Mouse (Mus musculus) liver, embryonic 15.5 days (tissue): ENCODE measurements around the gene Lgmn. TPM values are rescaled to one million over a fixed set of nuclear protein-coding genes. Genes with fewer than 3 reads are reported as not detected.
A peak's percentile ranks its signal among the peaks of the same experiment; 100 is the strongest.

Experiments used
- ATAC-seq: fragments of 200-750 bp; cut with Nextera tagmentation; 2 replicates; pipeline ENCODE4 v1.8.0; 2017; ENCODE audit warnings: moderate number of reproducible peaks, mild to moderate bottlenecking, moderate library complexity; ENCODE audit not compliant: insufficient read depth
- H3K27ac ChIP-seq: fragments of 300-500 bp; sonication (generic); replicated peaks from 2 replicates; pipeline ENCODE4 v1.5.1; 2015; ENCODE audit warnings: mild to moderate bottlenecking, inconsistent platforms
- H3K27me3 ChIP-seq: fragments of 300-500 bp; sonication (generic); 2 replicates; pipeline ENCODE4 v1.6.1; 2015; ENCODE audit warnings: mild to moderate bottlenecking, inconsistent platforms
- H3K36me3 ChIP-seq: fragments of 300-500 bp; sonication (generic); replicated peaks from 2 replicates; pipeline ENCODE4 v1.6.1; 2015; ENCODE audit warnings: moderate library complexity, mild to moderate bottlenecking, inconsistent platforms
- H3K4me1 ChIP-seq: fragments of 300-500 bp; sonication (generic); replicated peaks from 2 replicates; pipeline ENCODE4 v1.6.1; 2015; ENCODE audit warnings: inconsistent platforms
- H3K4me2 ChIP-seq: fragments of 300-500 bp; sonication (generic); 2 replicates; pipeline ENCODE4 v1.6.1; 2015; ENCODE audit warnings: moderate library complexity, mild to moderate bottlenecking, inconsistent platforms
- H3K4me3 ChIP-seq: fragments of 300-500 bp; sonication (generic); replicated peaks from 2 replicates; pipeline ENCODE4 v1.5.1; 2015; ENCODE audit warnings: mild to moderate bottlenecking, inconsistent platforms
- H3K9ac ChIP-seq: fragments of 300-500 bp; sonication (generic); 2 replicates; pipeline ENCODE4 v1.6.1; 2015; ENCODE audit warnings: moderate library complexity, mild to moderate bottlenecking, inconsistent platforms
- H3K9me3 ChIP-seq: fragments of 300-500 bp; sonication (generic); replicated peaks from 2 replicates; pipeline ENCODE4 v1.6.1; 2016; ENCODE audit warnings: inconsistent platforms
- WGBS: fragments of 180-500 bp; shearing (Covaris S2); methylation state at CpG from one replicate; pipeline ENCODE4 v1.1.7; 2015; ENCODE audit warnings: mixed read lengths; ENCODE audit not compliant: insufficient replicate concordance; 5-methylcytosine and 5-hydroxymethylcytosine counted together
- polyA plus RNA-seq: library from polyadenylated mRNA; unstranded; fragments of >200 nt; fragmentation: Nextera tagmentation; extraction: Ambion mirVana; gene quantifications from 2 replicates; pipeline ENCODE4 v1.2.1, GENCODE M21; 2015

Lgmn gene
- polyA plus RNA-seq, 1 experiment from 2014 or later, result 73.4 TPM

GRCm38 (mm10) chr12:102432238-102432637, 7.4 kb downstream of the Lgmn start:
- H3K4me2 ChIP-seq, result no peak overlapping the region
- H3K9me3 ChIP-seq, result no peaks in the 10 kb centered on the region
- H3K4me1 ChIP-seq, result peaks cover 18% of the 10 kb centered on the region
- WGBS, result 65% methylated on average over 12 of the region's 12 CpGs
- no peak overlapping the region for H3K9ac ChIP-seq
- H3K4me3 ChIP-seq, result no peak overlapping the region
- ATAC-seq, result no peak
- H3K27me3 ChIP-seq, result no peaks in the 10 kb centered on the region
- no peaks in the 10 kb centered on the region for H3K36me3 ChIP-seq
- no peak overlapping the region for H3K27ac ChIP-seq

GRCm38 (mm10) chr12:102430228-102430627, 9.4 kb downstream of the Lgmn start:
- Histone ChIP-seq H3K27me3 (no peaks in the 10 kb centered on the region), H3K4me2 (no peak overlapping the region), H3K4me3 (no peak overlapping the region), H3K4me1 (peaks cover 25% of the 10 kb centered on the region), H3K36me3 (no peaks in the 10 kb centered on the region), H3K9me3 (no peaks in the 10 kb centered on the region), H3K9ac (no peak overlapping the region), H3K27ac (no peak overlapping the region)
- ATAC-seq, result no peak
- WGBS, result 29% methylated on average over 4 of the region's 4 CpGs

- Histone ChIP-seq H3K36me3 (no peaks in the 10 kb centered on the region), H3K9ac (no peak overlapping the region), H3K4me2 (no peak overlapping the region), H3K9me3 (no peaks in the 10 kb centered on the region), H3K27ac (no peak overlapping the region), H3K4me3 (no peak overlapping the region), H3K27me3 (no peaks in the 10 kb centered on the region), H3K4me1 (peaks cover 25% of the 10 kb centered on the region)
- ATAC-seq, result no peak
- 60% methylated on average over 5 of the region's 5 CpGs for WGBS
Observed at GRCm38 (mm10) chr12:102429656-102430055, 10.0 kb downstream of the Lgmn start.

- WGBS, result 29% methylated on average over 7 of the region's 7 CpGs
- peak; percentile 96 for ATAC-seq
- Histone ChIP-seq H3K9ac (no peak overlapping the region), H3K4me2 (peak overlapping the region; percentile 15; the same call in 1 of the 2 replicates), H3K4me1 (peaks cover 27% of the 10 kb centered on the region; the same call in 1 of the 2 replicates), H3K9me3 (no peaks in the 10 kb centered on the region), H3K27me3 (no peaks in the 10 kb centered on the region), H3K27ac (peak overlapping the region; percentile 76; the same call in 1 of the 2 replicates), H3K4me3 (no peak overlapping the region), H3K36me3 (no peaks in the 10 kb centered on the region)
Observed at GRCm38 (mm10) chr12:102426285-102426684, 13.3 kb downstream of the Lgmn start.

- H3K27me3 ChIP-seq, result no peaks in the 10 kb centered on the region
- no peak overlapping the region for H3K4me3 ChIP-seq
- H3K4me2 ChIP-seq, result no peak overlapping the region
- no peaks in the 10 kb centered on the region for H3K9me3 ChIP-seq
- H3K27ac ChIP-seq, result no peak overlapping the region
- H3K4me1 ChIP-seq, result peaks cover 31% of the 10 kb centered on the region
- WGBS, result 69% methylated on average over 4 of the region's 4 CpGs
- ATAC-seq, result no peak
- no peaks in the 10 kb centered on the region for H3K36me3 ChIP-seq
- H3K9ac ChIP-seq, result no peak overlapping the region
Observed at GRCm38 (mm10) chr12:102425048-102425578, 14.5 kb downstream of the Lgmn start.

GRCm38 (mm10) chr12:102424456-102424855, 15.2 kb downstream of the Lgmn start:
- Histone ChIP-seq H3K4me1 (peaks cover 32% of the 10 kb centered on the region), H3K27me3 (no peaks in the 10 kb centered on the region), H3K4me2 (no peak overlapping the region), H3K9ac (no peak overlapping the region), H3K36me3 (no peaks in the 10 kb centered on the region), H3K4me3 (no peak overlapping the region), H3K27ac (no peak overlapping the region), H3K9me3 (no peaks in the 10 kb centered on the region)
- 47% methylated on average over 2 of the region's 2 CpGs for WGBS
- no peak for ATAC-seq

- H3K36me3 ChIP-seq, result no peaks in the 10 kb centered on the region
- H3K9me3 ChIP-seq, result no peaks in the 10 kb centered on the region
- ATAC-seq, result no peak
- WGBS, result 80% methylated on average over 8 of the region's 8 CpGs
- no peak overlapping the region for H3K4me3 ChIP-seq
- H3K4me2 ChIP-seq, result no peak overlapping the region
- no peaks in the 10 kb centered on the region for H3K27me3 ChIP-seq
- no peak overlapping the region for H3K27ac ChIP-seq
- H3K4me1 ChIP-seq, result peaks cover 34% of the 10 kb centered on the region
- no peak overlapping the region for H3K9ac ChIP-seq
Observed at GRCm38 (mm10) chr12:102423625-102424024, 16.0 kb downstream of the Lgmn start.

- WGBS, result 66% methylated on average over 11 of the region's 11 CpGs
- no peak for ATAC-seq
- Histone ChIP-seq H3K27ac (no peak overlapping the region), H3K4me3 (no peak overlapping the region), H3K36me3 (no peaks in the 10 kb centered on the region), H3K9me3 (no peaks in the 10 kb centered on the region), H3K9ac (no peak overlapping the region), H3K4me1 (peaks cover 37% of the 10 kb centered on the region), H3K27me3 (no peaks in the 10 kb centered on the region), H3K4me2 (no peak overlapping the region)
Observed at GRCm38 (mm10) chr12:102422623-102423320, 16.8 kb downstream of the Lgmn start.

GRCm38 (mm10) chr12:102422065-102422464, 17.5 kb downstream of the Lgmn start:
- ATAC-seq, result no peak
- H3K9ac ChIP-seq, result no peak overlapping the region
- no peaks in the 10 kb centered on the region for H3K36me3 ChIP-seq
- H3K27me3 ChIP-seq, result no peaks in the 10 kb centered on the region
- peaks cover 37% of the 10 kb centered on the region for H3K4me1 ChIP-seq
- H3K4me3 ChIP-seq, result no peak overlapping the region
- 78% methylated on average over 6 of the region's 6 CpGs for WGBS
- H3K27ac ChIP-seq, result no peak overlapping the region
- H3K4me2 ChIP-seq, result no peak overlapping the region
- H3K9me3 ChIP-seq, result no peaks in the 10 kb centered on the region

- H3K36me3 ChIP-seq, result no peaks in the 10 kb centered on the region
- no peak overlapping the region for H3K9ac ChIP-seq
- H3K27ac ChIP-seq, result peak overlapping the region; percentile 14; the same call in 1 of the 2 replicates
- 32% methylated on average over 10 of the region's 10 CpGs for WGBS
- H3K4me1 ChIP-seq, result peaks cover 31% of the 10 kb centered on the region
- no peaks in the 10 kb centered on the region for H3K9me3 ChIP-seq
- no peaks in the 10 kb centered on the region for H3K27me3 ChIP-seq
- peak; percentile 82 for ATAC-seq
- H3K4me2 ChIP-seq, result no peak overlapping the region; the same call in 1 of the 2 replicates
- H3K4me3 ChIP-seq, result no peak overlapping the region
Observed at GRCm38 (mm10) chr12:102420168-102420890, 19.3 kb downstream of the Lgmn start.

GRCm38 (mm10) chr12:102419544-102419943, 20.1 kb downstream of the Lgmn start:
- WGBS, result 37% methylated on average over 3 of the region's 3 CpGs
- Histone ChIP-seq H3K4me1 (peaks cover 27% of the 10 kb centered on the region), H3K9ac (no peak overlapping the region), H3K4me3 (no peak overlapping the region), H3K4me2 (no peak overlapping the region), H3K9me3 (no peaks in the 10 kb centered on the region), H3K27ac (no peak overlapping the region), H3K36me3 (no peaks in the 10 kb centered on the region), H3K27me3 (no peaks in the 10 kb centered on the region)
- ATAC-seq, result no peak
